Mouse (Mus musculus) MEL (cell line): ENCODE measurements around the gene Clpsl2. TPM values are rescaled to one million over a fixed set of nuclear protein-coding genes. Genes with fewer than 3 reads are reported as not detected.

ENCODE experiments used
- DNase-seq: peaks from one replicate; pipeline ENCODE4 v3.0.0; 2011; ENCODE audit warnings: low read depth, low spot score
- H3K27ac ChIP-seq: 2 replicates; pipeline ENCODE4 v1.5.1; 2012; ENCODE audit warnings: low read depth, mild to moderate bottlenecking, control low read depth, low read length, moderate library complexity; ENCODE audit not compliant: control insufficient read depth
- H3K27me3 ChIP-seq, 2 experiments: fragments of 150-350 bp in 1 of 2; sonication (generic) in 1 of 2; 2 replicates each; pipeline ENCODE4 v1.6.1; 2012; ENCODE audit warnings: low read length in 2 of 2, mild to moderate bottlenecking in 2 of 2, improper control_type of control experiment in 1 of 2, moderate library complexity in 1 of 2; ENCODE audit not compliant: insufficient read depth in 2 of 2, control insufficient read depth in 1 of 2
- H3K36me3 ChIP-seq, 2 experiments: 2 replicates each; pipeline ENCODE4 v1.6.1; 2012 to 2014; ENCODE audit warnings: low read length in 2 of 2, improper control_type of control experiment in 1 of 2, inconsistent platforms in 1 of 2, mild to moderate bottlenecking in 1 of 2; ENCODE audit not compliant: insufficient read depth in 2 of 2, control insufficient read depth in 1 of 2
- H3K4me1 ChIP-seq, 2 experiments: fragments of 150-350 bp in 1 of 2; sonication (generic) in 1 of 2; 2 replicates each; pipeline ENCODE4 v1.6.1; 2012; ENCODE audit warnings: low read length in 2 of 2, improper control_type of control experiment in 1 of 2, mild to moderate bottlenecking in 1 of 2; ENCODE audit not compliant: insufficient read depth in 2 of 2, control insufficient read depth in 1 of 2
- H3K4me3 ChIP-seq, 2 experiments: fragments of 150-350 bp in 1 of 2; sonication (generic) in 1 of 2; 2 replicates each; pipeline ENCODE4 v1.5.1; 2012; ENCODE audit warnings: low read depth in 2 of 2, low read length in 2 of 2, mild to moderate bottlenecking in 2 of 2, moderate library complexity in 2 of 2, control low read depth in 1 of 2, improper control_type of control experiment in 1 of 2; ENCODE audit not compliant: control insufficient read depth in 1 of 2, insufficient read depth in 1 of 2
- H3K79me2 ChIP-seq: 2 replicates; pipeline ENCODE4 v1.6.1; 2012; ENCODE audit warnings: mild to moderate bottlenecking, low read length, moderate library complexity; ENCODE audit not compliant: control insufficient read depth, poor library complexity, insufficient read depth
- H3K9ac ChIP-seq: 2 replicates; pipeline ENCODE4 v1.6.1; 2012; ENCODE audit warnings: low read depth, mild to moderate bottlenecking, control low read depth, low read length, moderate library complexity; ENCODE audit not compliant: control insufficient read depth, poor library complexity, severe bottlenecking
- H3K9me3 ChIP-seq: fragments of 150-350 bp; sonication (generic); replicated peaks from 2 replicates; pipeline ENCODE4 v1.6.1; 2012; ENCODE audit warnings: mild to moderate bottlenecking, low read length, improper control_type of control experiment, moderate library complexity; ENCODE audit not compliant: insufficient read depth
- CHD1 ChIP-seq: IDR thresholded peaks from 2 replicates; pipeline ENCODE4 v1.6.1; 2012; ENCODE audit warnings: low read depth, mild to moderate bottlenecking, inconsistent platforms, low read length, improper control_type of control experiment
- CHD2 ChIP-seq: IDR thresholded peaks from 2 replicates; pipeline ENCODE4 v1.6.1; 2011; ENCODE audit warnings: low read length, improper control_type of control experiment
- CTCF ChIP-seq, 3 experiments: IDR thresholded peaks in 2 of 3; conservative IDR thresholded peaks in 1 of 3; 2 replicates each; pipeline ENCODE4 v1.5.1; 2011 to 2012; ENCODE audit warnings: low read length in 3 of 3, low read depth in 2 of 3, mild to moderate bottlenecking in 2 of 3, improper control_type of control experiment in 1 of 3, inconsistent platforms in 1 of 3, mixed read lengths in 1 of 3, moderate library complexity in 1 of 3; ENCODE audit not compliant: control insufficient read depth in 1 of 3, insufficient read depth in 1 of 3, poor library complexity in 1 of 3, severe bottlenecking in 1 of 3
- E2F4 ChIP-seq: IDR thresholded peaks from 2 replicates; pipeline ENCODE4 v1.6.1; 2011; ENCODE audit warnings: low read depth, low read length, improper control_type of control experiment, borderline replicate concordance
- ELF1 ChIP-seq: IDR thresholded peaks from 2 replicates; pipeline ENCODE4 v1.6.1; 2014; ENCODE audit warnings: low read depth, mild to moderate bottlenecking, inconsistent platforms, low read length, improper control_type of control experiment, moderate library complexity
- EP300 ChIP-seq, 2 experiments: IDR thresholded peaks; 2 replicates each; pipeline ENCODE4 v1.6.1; 2011; ENCODE audit warnings: improper control_type of control experiment in 2 of 2, low read length in 2 of 2, low read depth in 1 of 2, mild to moderate bottlenecking in 1 of 2
- ETS1 ChIP-seq: IDR thresholded peaks from 2 replicates; pipeline ENCODE4 v1.6.1; 2012; ENCODE audit warnings: low read depth, mild to moderate bottlenecking, inconsistent platforms, low read length, improper control_type of control experiment, moderate library complexity
- GABPA ChIP-seq: IDR thresholded peaks from 2 replicates; pipeline ENCODE4 v1.6.1; 2012; ENCODE audit warnings: low read depth, mild to moderate bottlenecking, inconsistent platforms, low read length, improper control_type of control experiment, moderate library complexity
- GATA1 ChIP-seq: IDR thresholded peaks from 2 replicates; pipeline ENCODE4 v1.6.1; 2011; ENCODE audit warnings: low read depth, low read length, improper control_type of control experiment
- KAT2A ChIP-seq: conservative IDR thresholded peaks from 2 replicates; pipeline ENCODE4 v1.6.1; 2012; ENCODE audit warnings: low read depth, low read length, improper control_type of control experiment, inconsistent platforms
- MAFK ChIP-seq: IDR thresholded peaks from 2 replicates; pipeline ENCODE4 v1.6.1; 2011; ENCODE audit warnings: low read depth, mild to moderate bottlenecking, low read length, improper control_type of control experiment, borderline replicate concordance
- MAX ChIP-seq: IDR thresholded peaks from 2 replicates; pipeline ENCODE4 v1.6.1; 2011; ENCODE audit warnings: low read length, improper control_type of control experiment
- MAZ ChIP-seq: IDR thresholded peaks from 2 replicates; pipeline ENCODE4 v1.6.1; 2012; ENCODE audit warnings: low read depth, mild to moderate bottlenecking, inconsistent platforms, low read length, improper control_type of control experiment
- MYB ChIP-seq: IDR thresholded peaks from 2 replicates; pipeline ENCODE4 v1.6.1; 2011; ENCODE audit warnings: mild to moderate bottlenecking, low read depth, low read length, improper control_type of control experiment
- NELFE ChIP-seq: IDR thresholded peaks from 2 replicates; pipeline ENCODE4 v1.6.1; 2011; ENCODE audit warnings: low read depth, low read length, improper control_type of control experiment
- NRF1 ChIP-seq: IDR thresholded peaks from 2 replicates; pipeline ENCODE4 v1.6.1; 2014; ENCODE audit warnings: low read depth, mild to moderate bottlenecking, inconsistent platforms, low read length, improper control_type of control experiment, moderate library complexity; ENCODE audit not compliant: poor library complexity, insufficient read depth, severe bottlenecking
- POLR2AphosphoS5 ChIP-seq: IDR thresholded peaks from 2 replicates; pipeline ENCODE4 v1.6.1; 2012; ENCODE audit warnings: low read depth, borderline replicate concordance, mild to moderate bottlenecking, inconsistent platforms, low read length, moderate library complexity, mixed read lengths
- RCOR1 ChIP-seq: IDR thresholded peaks from 2 replicates; pipeline ENCODE4 v1.6.1; 2012; ENCODE audit warnings: low read depth, mild to moderate bottlenecking, inconsistent platforms, low read length, improper control_type of control experiment
- SIN3A ChIP-seq: IDR thresholded peaks from 2 replicates; pipeline ENCODE4 v1.6.1; 2012; ENCODE audit warnings: low read length, improper control_type of control experiment, inconsistent platforms
- TCF12 ChIP-seq: IDR thresholded peaks from 2 replicates; pipeline ENCODE4 v1.6.1; 2014; ENCODE audit warnings: low read depth, mild to moderate bottlenecking, inconsistent platforms, low read length, improper control_type of control experiment, moderate library complexity
- USF2 ChIP-seq, 2 experiments: IDR thresholded peaks; 2 replicates each; pipeline ENCODE4 v1.6.1; 2011 to 2012; ENCODE audit warnings: improper control_type of control experiment in 2 of 2, low read length in 2 of 2, borderline replicate concordance in 1 of 2, inconsistent platforms in 1 of 2, low read depth in 1 of 2, mild to moderate bottlenecking in 1 of 2; ENCODE audit not compliant: insufficient read depth in 1 of 2
- ZC3H11A ChIP-seq: IDR thresholded peaks from 2 replicates; pipeline ENCODE4 v1.6.1; 2012; ENCODE audit warnings: low read depth, mild to moderate bottlenecking, inconsistent platforms, low read length, improper control_type of control experiment
- ZKSCAN1 ChIP-seq: IDR thresholded peaks from 2 replicates; pipeline ENCODE4 v1.6.1; 2012; ENCODE audit warnings: low read depth, mild to moderate bottlenecking, inconsistent platforms, low read length, improper control_type of control experiment, moderate library complexity
- ZMIZ1 ChIP-seq: IDR thresholded peaks from 2 replicates; pipeline ENCODE4 v1.6.1; 2012; ENCODE audit warnings: low read depth, mild to moderate bottlenecking, inconsistent platforms, low read length, improper control_type of control experiment, moderate library complexity
- polyA plus RNA-seq, 2 experiments: library from polyadenylated mRNA; stranded (reverse) in 1 of 2; unstranded in 1 of 2; fragments of >175 nt in 1 of 2; fragments of >200 nt in 1 of 2; gene quantifications; 2 replicates each; pipeline versions ENCODE4 v1.2.1 to v1.2.4; 2012; ENCODE audit warnings: low replicate concordance in 2 of 2, low read depth in 1 of 2; ENCODE audit not compliant: insufficient read length in 2 of 2, insufficient read depth in 1 of 2, missing spikeins in 1 of 2
- total RNA-seq: library from RNA; depleted of rRNA; stranded (reverse); fragments of 300-350 nt; gene quantifications from 2 replicates; pipeline ENCODE4 v1.2.3, GENCODE M21; 2012

Clpsl2 gene
- total and polyA plus RNA-seq, 3 experiments = not detected

DNA sequence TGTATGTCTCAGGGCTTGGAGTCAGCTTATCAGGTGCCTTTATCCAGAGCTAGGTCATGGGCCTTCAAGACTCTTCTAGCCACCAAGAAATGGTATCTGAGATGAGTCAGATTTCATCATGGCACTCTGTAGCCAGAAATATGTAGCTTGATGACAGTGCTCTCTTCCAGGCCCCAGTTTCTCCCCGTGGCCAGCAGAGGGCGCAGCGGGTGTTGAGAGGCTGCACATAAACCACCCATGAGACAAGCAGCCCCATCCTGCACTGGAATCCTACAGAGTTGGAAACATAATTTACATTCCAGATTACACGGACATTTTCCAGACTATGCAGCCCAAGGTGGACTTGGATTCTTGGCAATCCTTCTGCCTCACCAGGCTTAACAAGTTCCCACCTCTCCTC, 43.8 kb downstream of the Clpsl2 start (continued):
- TF ChIP-seq NELFE (no peak), GABPA (no peak), CTCF (IDR thresholded peaks at IDR 0.05 in 2 of 3, conservative IDR thresholded peaks at IDR 0.05 in 1 of 3; ENCODE audit: control insufficient read depth in 1 of 3, insufficient read depth in 1 of 3, low read depth in 2 of 3, low read length in 3 of 3, poor library complexity in 1 of 3, severe bottlenecking in 1 of 3) (peak; percentile 88 to 97 (median 95)), ZMIZ1 (no peak), RCOR1 (no peak), ELF1 (no peak), EP300 (IDR thresholded peaks at IDR 0.05; ENCODE audit: low read depth in 1 of 2, low read length in 2 of 2) (no peak), CHD1 (no peak), CHD2 (no peak), MAX (no peak)

GRCm38 (mm10) chr17:28593965-28594364, 44.8 kb downstream of the Clpsl2 start:
- peak; percentile 63 for DNase-seq
- 0 out of 2 replicates have a peak, but pooled peaks have one; percentile 26 for TF ChIP-seq ELF1
- TF ChIP-seq ETS1 = peak; percentile 37; the same call in 1 of the 2 replicates
- no peak for TF ChIP-seq ZC3H11A
- no peak for TF ChIP-seq USF2 (IDR thresholded peaks at IDR 0.05; ENCODE audit: borderline replicate concordance in 1 of 2, insufficient read depth in 1 of 2, low read depth in 1 of 2, low read length in 2 of 2)
- no peak for TF ChIP-seq NRF1
- TF ChIP-seq TCF12 = peak; percentile 31; the same call in 1 of the 2 replicates
- TF ChIP-seq EP300 (IDR thresholded peaks at IDR 0.05; ENCODE audit: low read depth in 1 of 2, low read length in 2 of 2) = peak in 1 of 2 experiments; percentile 35; a peak in 3 of 4 replicates
- 0 out of 2 replicates have a peak, but pooled peaks have one; percentile 34 for TF ChIP-seq GATA1
- TF ChIP-seq MAX = no peak
- 0 out of 2 replicates have a peak, but pooled peaks have one; percentile 15 for TF ChIP-seq SIN3A
- Histone ChIP-seq H3K27me3 (no peaks in the 10 kb centered on the region), H3K9ac (no peak overlapping the region), H3K79me2 (no peaks in the 10 kb centered on the region), H3K27ac (no peak overlapping the region), H3K9me3 (no peaks in the 10 kb centered on the region), H3K36me3 (peaks cover 29 to 60% of the 10 kb centered on the region in 2 experiments), H3K4me3 (no peak overlapping the region), H3K4me1 (peaks cover 30 to 34% of the 10 kb centered on the region in 2 experiments)

GRCm38 (mm10) chr17:28600780-28601179, 51.6 kb downstream of the Clpsl2 start:
- H3K36me3 ChIP-seq = peaks cover 4 to 63% of the 10 kb centered on the region in 2 experiments
- H3K9me3 ChIP-seq = no peaks in the 10 kb centered on the region
- no peak for TF ChIP-seq MAFK
- TF ChIP-seq ZKSCAN1 = no peak
- no peak for TF ChIP-seq POLR2AphosphoS5
- TF ChIP-seq MYB = no peak
- TF ChIP-seq MAX = no peak
- TF ChIP-seq ETS1 = no peak
- TF ChIP-seq KAT2A = no peak
- no peak for TF ChIP-seq CHD2
- no peak for TF ChIP-seq TCF12
- no peak for TF ChIP-seq MAZ
- TF ChIP-seq E2F4 = no peak
- H3K27ac ChIP-seq = no peak overlapping the region
- no peaks in the 10 kb centered on the region for H3K79me2 ChIP-seq
- no peak overlapping the region for H3K4me3 ChIP-seq
- H3K27me3 ChIP-seq = no peaks in the 10 kb centered on the region
- no peak overlapping the region for H3K9ac ChIP-seq
- peaks cover 2 to 9% of the 10 kb centered on the region in 2 experiments; a peak in 2 of 4 replicates for H3K4me1 ChIP-seq
- no peak for DNase-seq
